Mouse (Mus musculus): ENCODE measurements around the gene Ifrd2.

- no peak for TF ChIP-seq POLR2A (IDR thresholded peaks at IDR 0.05; ENCODE audit: low read depth, low read length)
- no peak for TF ChIP-seq CTCF (IDR thresholded peaks at IDR 0.05; ENCODE audit: extremely low read depth, insufficient read length, insufficient replicate concordance, low read depth, low read length)
These were observed 20.3 kb downstream of the Ifrd2 start for GRCm38 (mm10) chr9:107607653-107608245.

Data from small intestine, adult 2 months (tissue).